Mouse (Mus musculus): ENCODE results near the gene Lrrc17.

DNA sequence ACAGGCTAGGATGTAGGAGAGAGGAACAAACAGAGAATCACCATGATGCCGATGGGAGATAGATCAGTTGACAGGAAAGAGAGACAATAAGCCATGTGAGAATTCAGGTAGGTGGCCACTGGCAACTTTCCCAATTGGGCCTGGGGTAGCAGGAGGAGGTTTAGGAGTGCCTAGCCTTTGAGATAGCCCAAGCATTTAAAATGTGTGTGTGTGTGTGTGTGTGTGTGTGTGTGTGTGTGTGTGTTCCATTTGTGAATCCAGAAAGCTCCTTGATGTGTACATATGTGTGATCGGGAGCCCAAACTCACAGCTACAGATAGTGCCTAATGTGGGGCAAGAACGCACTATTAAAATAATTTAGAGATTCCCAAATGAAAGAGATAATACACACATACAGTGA lies 34.8 kb downstream of the Lrrc17 start:
- TF ChIP-seq CTCF (IDR thresholded peaks at IDR 0.05; ENCODE audit: insufficient read depth, low read depth, low read length) (no peak), POLR2A (IDR thresholded peaks at IDR 0.05; ENCODE audit: insufficient read depth, low read depth, low read length) (no peak)
